Mouse (Mus musculus) embryonic facial prominence, embryonic 13.5 days (tissue): ENCODE results near the gene Pts. TPM values are rescaled to one million over a fixed set of nuclear protein-coding genes. Genes with fewer than 3 reads are reported as not detected.

ENCODE experiments used
- ATAC-seq: fragments of 200-750 bp; cut with Nextera tagmentation; 2 replicates; pipeline ENCODE4 v1.8.0; 2017; ENCODE audit warnings: low read depth; ENCODE audit not compliant: insufficient number of reproducible peaks, insufficient read depth, low FRiP score, low TSS enrichment
- H3K27ac ChIP-seq: fragments of 300-500 bp; sonication (generic); 2 replicates; pipeline ENCODE4 v1.5.1; 2015; ENCODE audit warnings: moderate library complexity, mild to moderate bottlenecking, inconsistent platforms
- H3K27me3 ChIP-seq: fragments of 300-500 bp; sonication (generic); 2 replicates; pipeline ENCODE4 v1.6.1; 2015; ENCODE audit warnings: mild to moderate bottlenecking, inconsistent platforms
- H3K36me3 ChIP-seq: fragments of 300-500 bp; sonication (generic); 2 replicates; pipeline ENCODE4 v1.6.1; 2015; ENCODE audit warnings: mild to moderate bottlenecking, inconsistent platforms
- H3K4me1 ChIP-seq: fragments of 300-500 bp; sonication (generic); 2 replicates; pipeline ENCODE4 v1.6.1; 2015; ENCODE audit warnings: inconsistent platforms
- H3K4me2 ChIP-seq: fragments of 300-500 bp; sonication (generic); 2 replicates; pipeline ENCODE4 v1.6.1; 2015; ENCODE audit warnings: moderate library complexity, mild to moderate bottlenecking, inconsistent platforms
- H3K4me3 ChIP-seq: fragments of 300-500 bp; sonication (generic); 2 replicates; pipeline ENCODE4 v1.5.1; 2015; ENCODE audit warnings: mild to moderate bottlenecking, inconsistent platforms
- H3K9ac ChIP-seq: fragments of 300-500 bp; sonication (generic); 2 replicates; pipeline ENCODE4 v1.6.1; 2015; ENCODE audit warnings: mild to moderate bottlenecking, inconsistent platforms
- H3K9me3 ChIP-seq: fragments of 300-500 bp; sonication (generic); 2 replicates; pipeline ENCODE4 v1.6.1; 2016; ENCODE audit warnings: inconsistent platforms
- WGBS: fragments of 180-500 bp; shearing (Covaris S2); methylation state at CpG from one replicate; pipeline ENCODE4 v1.1.7; 2015; ENCODE audit warnings: mixed read lengths; 5-methylcytosine and 5-hydroxymethylcytosine counted together
- polyA plus RNA-seq: library from polyadenylated mRNA; unstranded; fragments of >200 nt; fragmentation: Nextera tagmentation; extraction: Ambion mirVana; gene quantifications from 2 replicates; pipeline ENCODE4 v1.2.1, GENCODE M21; 2015

Pts gene
- polyA plus RNA-seq, 1 experiment from 2014 or later: 87.9 TPM

DNA sequence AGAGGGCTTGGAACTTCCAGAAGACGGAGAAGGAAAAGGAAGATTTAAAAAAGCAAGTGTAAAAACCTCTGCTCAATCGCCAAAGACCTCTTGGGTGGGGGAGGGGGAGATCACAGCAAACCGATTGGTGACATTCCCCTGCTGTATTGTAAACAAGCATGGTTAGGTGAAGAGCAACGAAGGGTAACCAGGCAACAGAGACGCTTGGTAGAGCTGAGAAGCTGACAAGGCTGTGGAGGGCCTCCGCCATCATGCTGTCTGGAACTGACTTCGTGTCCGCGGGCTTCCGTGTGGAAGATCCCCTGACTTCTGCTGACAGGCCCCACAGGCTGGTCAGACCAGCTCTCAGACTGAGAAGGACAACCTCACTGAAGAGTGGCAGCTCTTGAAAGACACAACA, 43.0 kb downstream of the Pts start:
- Histone ChIP-seq H3K27me3 (no peaks in the 10 kb centered on the region), H3K4me1 (0 out of 2 replicates have a peak, but pooled peaks cover 7% of the 10 kb centered on the region), H3K9me3 (no peaks in the 10 kb centered on the region), H3K9ac (no peak overlapping the region), H3K27ac (no peak overlapping the region), H3K4me2 (peak overlapping the region; percentile 51), H3K4me3 (peak overlapping the region; percentile 17; the same call in 1 of the 2 replicates), H3K36me3 (no peaks in the 10 kb centered on the region)
- 9% methylated on average over 10 of the region's 10 CpGs for WGBS
- ATAC-seq: no peak

DNA sequence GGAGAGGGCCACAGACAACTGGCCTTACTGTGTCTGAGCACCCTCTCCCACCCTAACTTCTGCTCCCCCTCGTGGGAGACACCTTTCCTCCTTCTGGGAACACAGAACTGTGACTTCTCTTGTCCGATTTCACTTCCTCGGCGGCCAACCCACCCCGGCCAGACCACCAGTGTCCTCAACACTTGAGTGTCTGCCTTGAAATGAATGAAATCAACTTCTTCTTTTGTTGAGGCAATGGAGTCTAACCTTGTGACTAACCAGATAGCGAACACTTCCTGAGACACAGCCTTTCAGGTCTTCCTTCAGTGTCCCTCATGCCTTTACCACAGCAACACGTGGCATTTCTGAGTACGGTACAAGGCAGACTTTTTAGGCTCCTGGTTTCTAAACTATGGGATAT, 45.8 kb downstream of the Pts start:
- Histone ChIP-seq H3K9me3 (no peaks in the 10 kb centered on the region), H3K9ac (no peak overlapping the region), H3K4me3 (no peak overlapping the region), H3K27me3 (peaks cover 8% of the 10 kb centered on the region), H3K36me3 (no peaks in the 10 kb centered on the region), H3K4me1 (0 out of 2 replicates have a peak, but pooled peaks cover 7% of the 10 kb centered on the region), H3K27ac (no peak overlapping the region), H3K4me2 (no peak overlapping the region)
- 88% methylated on average over 8 of the region's 8 CpGs for WGBS
- ATAC-seq: no peak

- Histone ChIP-seq H3K4me3 (no peak overlapping the region), H3K9ac (no peak overlapping the region), H3K9me3 (no peaks in the 10 kb centered on the region), H3K4me1 (no peaks in the 10 kb centered on the region), H3K4me2 (no peak overlapping the region), H3K36me3 (no peaks in the 10 kb centered on the region), H3K27me3 (peaks cover 8% of the 10 kb centered on the region), H3K27ac (no peak overlapping the region)
- ATAC-seq: no peak
- WGBS: 51% methylated on average over 8 of the region's 8 CpGs
Observed at GRCm38 (mm10) chr9:50479476-50479875, 49.0 kb downstream of the Pts start.

GRCm38 (mm10) chr9:50478826-50479225, 49.7 kb downstream of the Pts start:
- no peak overlapping the region for H3K4me3 ChIP-seq
- H3K4me2 ChIP-seq: no peak overlapping the region
- H3K27me3 ChIP-seq: peaks cover 8% of the 10 kb centered on the region
- no peak overlapping the region for H3K27ac ChIP-seq
- H3K9ac ChIP-seq: no peak overlapping the region
- H3K36me3 ChIP-seq: no peaks in the 10 kb centered on the region
- no peaks in the 10 kb centered on the region for H3K9me3 ChIP-seq
- H3K4me1 ChIP-seq: no peaks in the 10 kb centered on the region
- WGBS: 21% methylated on average over 5 of the region's 5 CpGs
- ATAC-seq: no peak

DNA sequence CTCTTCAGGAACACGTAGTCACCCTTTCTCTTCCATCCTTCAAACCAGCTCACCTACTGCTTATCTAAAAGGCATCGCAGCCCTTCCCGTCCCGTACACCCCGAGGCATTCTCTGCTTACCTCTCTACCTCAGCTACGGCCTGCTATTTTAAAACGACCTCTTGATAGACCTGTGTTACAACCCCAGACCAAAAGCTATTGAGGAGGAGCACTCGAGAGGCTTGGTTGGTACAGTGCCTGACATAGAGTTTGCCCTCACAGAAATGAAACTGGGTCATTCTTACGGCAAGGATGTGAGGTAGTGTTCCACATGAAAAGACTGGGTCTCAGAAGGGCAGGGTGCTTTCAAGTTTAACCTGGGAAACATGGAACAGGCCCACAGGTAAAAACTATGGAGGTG, 51.3 kb downstream of the Pts start:
- Histone ChIP-seq H3K9ac (no peak overlapping the region), H3K27ac (no peak overlapping the region), H3K27me3 (peaks cover 8% of the 10 kb centered on the region), H3K9me3 (no peaks in the 10 kb centered on the region), H3K4me1 (no peaks in the 10 kb centered on the region), H3K36me3 (no peaks in the 10 kb centered on the region), H3K4me2 (no peak overlapping the region), H3K4me3 (no peak overlapping the region)
- ATAC-seq: no peak
- 84% methylated on average over 9 of the region's 9 CpGs for WGBS

DNA sequence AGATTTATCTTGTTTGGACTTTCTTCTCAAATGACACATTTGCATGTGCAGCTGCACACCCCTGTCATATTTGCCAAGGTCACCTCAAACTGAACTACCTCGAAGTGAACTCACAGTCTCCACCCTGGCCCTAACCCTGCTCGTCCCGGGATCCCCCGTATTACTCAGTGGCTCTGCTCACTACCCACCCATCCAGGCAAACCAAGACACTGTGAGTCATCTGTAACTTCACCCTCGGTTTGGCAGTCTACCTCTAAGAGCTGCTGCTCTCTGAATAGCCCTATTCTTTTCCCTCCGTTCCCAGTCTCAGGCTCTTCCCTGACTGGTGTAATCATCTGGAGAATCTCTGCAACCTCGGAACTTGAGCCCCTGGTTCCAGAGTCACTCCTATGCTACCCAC, 51.9 kb downstream of the Pts start:
- H3K4me2 ChIP-seq: no peak overlapping the region
- 36% methylated on average over 7 of the region's 7 CpGs for WGBS
- no peak for ATAC-seq
- no peaks in the 10 kb centered on the region for H3K36me3 ChIP-seq
- peaks cover 8% of the 10 kb centered on the region for H3K27me3 ChIP-seq
- H3K9me3 ChIP-seq: no peaks in the 10 kb centered on the region
- no peak overlapping the region for H3K9ac ChIP-seq
- no peak overlapping the region for H3K27ac ChIP-seq
- no peak overlapping the region for H3K4me3 ChIP-seq
- H3K4me1 ChIP-seq: no peaks in the 10 kb centered on the region

GRCm38 (mm10) chr9:50475745-50476144, 52.8 kb downstream of the Pts start:
- Histone ChIP-seq H3K9ac (no peak overlapping the region), H3K4me3 (no peak overlapping the region), H3K4me2 (no peak overlapping the region), H3K4me1 (no peaks in the 10 kb centered on the region), H3K27me3 (peaks cover 8% of the 10 kb centered on the region), H3K36me3 (no peaks in the 10 kb centered on the region), H3K27ac (no peak overlapping the region), H3K9me3 (no peaks in the 10 kb centered on the region)
- no peak for ATAC-seq
- 56% methylated on average over 8 of the region's 8 CpGs for WGBS

DNA sequence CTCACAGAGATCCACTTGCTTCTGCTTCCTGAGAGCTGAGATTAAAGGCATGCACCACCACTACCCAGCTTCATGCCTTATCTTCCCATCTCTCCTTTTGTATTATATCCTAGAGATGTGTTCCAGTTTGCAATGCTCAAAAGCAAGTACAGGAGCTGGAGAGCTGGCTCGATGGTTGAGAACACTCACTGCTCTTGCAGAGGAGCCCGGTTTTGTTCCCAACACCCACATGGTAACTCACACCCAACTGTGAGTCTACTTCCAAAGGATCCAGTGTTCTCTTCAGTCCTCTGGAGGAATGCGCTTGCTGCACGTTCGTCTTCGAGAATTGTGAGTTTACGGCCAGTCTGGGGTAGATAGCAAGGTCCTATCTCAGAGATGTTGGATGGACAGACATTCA, 53.2 kb downstream of the Pts start:
- no peak overlapping the region for H3K4me2 ChIP-seq
- H3K27ac ChIP-seq: no peak overlapping the region
- H3K9me3 ChIP-seq: no peaks in the 10 kb centered on the region
- 89% methylated on average over 7 of the region's 7 CpGs for WGBS
- no peak overlapping the region for H3K9ac ChIP-seq
- no peak overlapping the region for H3K4me3 ChIP-seq
- ATAC-seq: no peak
- H3K36me3 ChIP-seq: no peaks in the 10 kb centered on the region
- no peaks in the 10 kb centered on the region for H3K4me1 ChIP-seq
- peaks cover 8% of the 10 kb centered on the region for H3K27me3 ChIP-seq

Other genes with a start within 250 kb of the Pts start
- 294 and 423 TPM in 2 replicates for gene Rpl10-ps3, start 183.8 kb downstream of the Pts start, polyA plus RNA-seq
- gene Plet1, start 34.2 kb downstream of the Pts start, polyA plus RNA-seq: 0.59 and 1.1 TPM in 2 replicates
- 5.1 TPM in 2 replicates for gene Il18, start 26.1 kb upstream of the Pts start, polyA plus RNA-seq
- 0.15 and 0.40 TPM in 2 replicates for gene Bco2, start 26.5 kb upstream of the Pts start, polyA plus RNA-seq
- gene Tex12, start 32.6 kb upstream of the Pts start, polyA plus RNA-seq: 0.26 TPM in 1 of 2 replicates, not detected in the other
- 241 and 249 TPM in 2 replicates for gene Sdhd, start 75.1 kb upstream of the Pts start, polyA plus RNA-seq
- 286 and 288 TPM in 2 replicates for gene Timm8b, start 75.2 kb upstream of the Pts start, polyA plus RNA-seq
- 2.7 and 3.7 TPM in 2 replicates for gene Pih1d2, start 88.6 kb upstream of the Pts start, polyA plus RNA-seq
- 28.6 and 30.1 TPM in 2 replicates for gene Nkapd1, start 88.7 kb upstream of the Pts start, polyA plus RNA-seq
- gene Dlat, start 131.1 kb upstream of the Pts start, polyA plus RNA-seq: 38.0 and 42.4 TPM in 2 replicates
- gene Dixdc1, start 210.8 kb upstream of the Pts start, polyA plus RNA-seq: 22.6 and 23.3 TPM in 2 replicates
- gene 2310030G06Rik, start 217.8 kb upstream of the Pts start, polyA plus RNA-seq: 6.0 and 6.7 TPM in 2 replicates
- gene Cryab, start 222.6 kb upstream of the Pts start, polyA plus RNA-seq: 17.1 and 21.3 TPM in 2 replicates
- 4.8 and 5.7 TPM in 2 replicates for gene Hspb2, start 223.6 kb upstream of the Pts start, polyA plus RNA-seq
- gene Fdxacb1, start 239.5 kb upstream of the Pts start, polyA plus RNA-seq: 11.1 and 12.4 TPM in 2 replicates
- gene Alg9, start 246.3 kb upstream of the Pts start, polyA plus RNA-seq: 36.9 and 43.8 TPM in 2 replicates
- gene 1110032A03Rik, start 246.8 kb upstream of the Pts start, polyA plus RNA-seq: 35.6 and 39.8 TPM in 2 replicates